Mouse (Mus musculus): ENCODE results near the gene N4bp3.

Gene N4bp3

GRCm38 (mm10) chr11:51605602-51606446 lies 44.8 kb downstream of the N4bp3 start:
- intact Hi-C loops (cut with DNase I) = no loop called here

GRCm38 (mm10) chr11:51602253-51602652 lies 48.4 kb downstream of the N4bp3 start:
- intact Hi-C loops (cut with DNase I) = no loop called here

GRCm38 (mm10) chr11:51597553-51597952 lies 53.1 kb downstream of the N4bp3 start:
- intact Hi-C loops (cut with DNase I) = no loop called here

- intact Hi-C loops (cut with DNase I) = no loop called here
Measured at GRCm38 (mm10) chr11:51595459-51596083, 55.1 kb downstream of the N4bp3 start.

GRCm38 (mm10) chr11:51594715-51595350 lies 55.8 kb downstream of the N4bp3 start:
- intact Hi-C loops (cut with DNase I) = no loop called here

- intact Hi-C loops (cut with DNase I) = no loop called here
Measured at GRCm38 (mm10) chr11:51593849-51594248, 56.8 kb downstream of the N4bp3 start.

- intact Hi-C loops (cut with DNase I) = no loop called here
Measured at GRCm38 (mm10) chr11:51593368-51593767, 57.3 kb downstream of the N4bp3 start.
